Mouse (Mus musculus): ENCODE results near the gene Crip3.

DNA sequence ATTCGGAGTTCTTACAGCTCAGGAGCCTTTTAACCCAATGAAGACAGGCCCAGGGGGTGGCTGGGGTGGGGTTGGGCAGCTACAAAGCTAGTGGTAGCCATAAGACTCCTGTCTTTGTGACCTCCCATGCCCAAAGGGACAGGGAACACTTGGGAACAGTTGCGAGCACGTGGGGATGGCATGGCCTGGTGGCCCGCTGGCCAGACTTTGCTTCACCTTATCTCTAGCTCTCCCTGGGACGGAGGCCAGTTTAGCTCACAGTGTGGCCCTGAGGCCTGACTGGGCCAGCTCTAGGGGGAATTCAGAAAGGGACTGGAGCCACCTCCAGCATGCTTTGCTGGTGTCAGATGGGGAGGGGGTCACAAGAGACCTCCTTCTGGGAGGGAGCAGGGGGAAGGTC lies 33.5 kb downstream of the Crip3 start:
- no peak for TF ChIP-seq CTCF (IDR thresholded peaks at IDR 0.05; ENCODE audit: control insufficient read depth, insufficient read depth, insufficient read length)
- TF ChIP-seq MAX (IDR thresholded peaks at IDR 0.05), result no peak
- TF ChIP-seq USF1 (IDR thresholded peaks at IDR 0.05; ENCODE audit: low read depth), result no peak
- no peak for TF ChIP-seq MYOD1 (IDR thresholded peaks at IDR 0.05; ENCODE audit: control insufficient read depth, insufficient read length, low read depth)
- no peak for TF ChIP-seq FOSL1 (IDR thresholded peaks at IDR 0.05; ENCODE audit: insufficient read depth, low read length, poor library complexity, severe bottlenecking)
- no peak for TF ChIP-seq MYOG (IDR thresholded peaks at IDR 0.05; ENCODE audit: control insufficient read depth, extremely low read depth, insufficient read length)

Measured in C2C12 (cell line).